Mouse (Mus musculus): ENCODE measurements around the gene Rft1. TPM values are rescaled to one million over a fixed set of nuclear protein-coding genes. Genes with fewer than 3 reads are reported as not detected.

Rft1 gene
- polyA plus RNA-seq (2015; fragmentation: Nextera tagmentation; extraction: Ambion mirVana) = 6.6 and 7.0 TPM in 2 replicates

DNA sequence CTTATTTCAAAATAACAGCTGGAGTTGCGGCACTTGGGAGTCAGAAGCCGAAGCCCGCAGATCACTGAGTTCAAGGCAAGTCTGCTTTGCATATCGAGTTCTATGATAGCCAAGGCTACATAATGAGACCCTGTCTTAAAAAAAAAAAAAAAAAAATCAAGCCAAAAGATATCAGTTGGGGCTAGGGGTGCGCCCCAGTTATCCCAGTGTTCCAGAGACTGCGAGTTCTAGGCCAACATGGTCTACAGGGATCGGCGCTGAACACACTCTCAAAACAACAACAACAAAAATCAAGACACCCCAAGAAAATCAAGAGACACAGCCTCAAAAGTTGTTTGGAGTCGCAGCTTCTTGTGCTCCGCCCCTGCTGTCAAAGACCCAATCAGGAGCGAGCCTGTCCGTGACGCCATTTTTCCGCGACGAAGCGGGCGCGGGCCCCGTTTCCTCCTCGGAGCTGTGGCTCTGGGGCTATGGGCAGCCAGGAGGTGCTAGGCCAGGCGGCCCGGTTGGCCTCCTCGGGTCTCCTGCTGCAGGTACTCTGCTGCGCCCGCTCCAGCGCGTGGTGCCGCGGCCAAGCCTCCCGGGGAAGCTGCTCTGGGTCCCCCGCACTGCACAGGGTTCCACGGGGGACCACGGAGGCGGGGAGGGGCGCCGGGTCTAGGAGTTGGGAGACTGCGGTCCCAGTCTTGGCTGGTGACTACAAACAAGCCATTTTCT is at the start of gene Rft1:
Rft1 (plus strand) TSS at position 418 of the 717 bp plus-strand sequence.
- peak within 1 kb of the TSS; percentile 97 for H3K9ac ChIP-seq (replicated peaks)
- 0 out of 2 replicates have a peak, but pooled peaks have one; percentile 5 for TF ChIP-seq EP300 (IDR thresholded peaks at IDR 0.05; ENCODE audit: low read depth)
- peak; percentile 34; the same call in 1 of the 2 replicates for TF ChIP-seq CTCF (IDR thresholded peaks at IDR 0.05; ENCODE audit: low read depth)
- H3K9me3 ChIP-seq (ENCODE audit: low read length) = no peaks in the 10 kb centered on the region
- H3K36me3 ChIP-seq (replicated peaks; ENCODE audit: insufficient read depth, low read length) = no peaks in the 10 kb centered on the region
- peak within 1 kb of the TSS; percentile 95 for H3K27ac ChIP-seq (ENCODE audit: low read depth)
- peak within 1 kb of the TSS; percentile 93 for H3K4me3 ChIP-seq (ENCODE audit: low read depth, low read length)
- peak within 1 kb of the TSS; percentile 84 for H3K4me2 ChIP-seq (ENCODE audit: low read depth, low read length)
- peaks cover 13% of the 10 kb centered on the region; the same call in 1 of the 2 replicates for H3K4me1 ChIP-seq (ENCODE audit: insufficient read depth)
- ATAC-seq = peak; percentile 97
- no peaks in the 10 kb centered on the region for H3K27me3 ChIP-seq (ENCODE audit: insufficient read depth, low read length)
- peak; percentile 99 for DNase-seq
- 3% methylated on average over 38 of the region's 38 CpGs for WGBS (ENCODE audit: insufficient replicate concordance)

DNA sequence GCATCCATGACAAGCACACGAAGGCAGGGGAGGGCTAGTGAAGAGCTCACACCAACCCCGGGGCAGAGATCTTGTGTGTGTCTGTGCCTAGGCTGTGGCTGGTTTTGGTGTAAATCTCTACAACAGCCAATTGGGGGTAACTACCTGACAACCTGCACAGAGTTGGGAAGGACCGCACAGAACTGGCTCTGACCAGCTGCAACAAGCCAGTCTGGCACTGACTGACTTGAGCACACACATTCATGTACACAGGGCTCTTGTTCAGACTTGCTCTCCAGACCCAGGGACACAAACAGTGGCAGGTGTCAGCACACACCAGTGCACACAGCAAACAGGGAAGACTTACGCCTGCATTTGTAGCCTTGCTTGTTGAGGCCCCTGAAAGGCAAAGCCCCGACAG is 47.3 kb upstream of the Rft1 start:
- no peaks in the 10 kb centered on the region for H3K27me3 ChIP-seq (ENCODE audit: insufficient read depth, low read length)
- ATAC-seq (peak; percentile 52), DNase-seq (no peak)
- peak overlapping the region; percentile 23; the same call in 1 of the 2 replicates for H3K27ac ChIP-seq (ENCODE audit: low read depth)
- 0 out of 2 replicates have a peak, but pooled peaks cover 1% of the 10 kb centered on the region for H3K4me1 ChIP-seq (ENCODE audit: insufficient read depth)
- H3K36me3 ChIP-seq (replicated peaks; ENCODE audit: insufficient read depth, low read length) = peaks cover 49% of the 10 kb centered on the region
- no peak overlapping the region for H3K9ac ChIP-seq (replicated peaks)
- no peak overlapping the region for H3K4me2 ChIP-seq (ENCODE audit: low read depth, low read length)
- 71% methylated on average over 5 of the region's 5 CpGs for WGBS (ENCODE audit: insufficient replicate concordance)
- no peak overlapping the region for H3K4me3 ChIP-seq (ENCODE audit: low read depth, low read length)
- H3K9me3 ChIP-seq (ENCODE audit: low read length) = no peaks in the 10 kb centered on the region
- TF ChIP-seq EP300 (IDR thresholded peaks at IDR 0.05; ENCODE audit: low read depth) = no peak
- no peak for TF ChIP-seq CTCF (IDR thresholded peaks at IDR 0.05; ENCODE audit: low read depth)

DNA sequence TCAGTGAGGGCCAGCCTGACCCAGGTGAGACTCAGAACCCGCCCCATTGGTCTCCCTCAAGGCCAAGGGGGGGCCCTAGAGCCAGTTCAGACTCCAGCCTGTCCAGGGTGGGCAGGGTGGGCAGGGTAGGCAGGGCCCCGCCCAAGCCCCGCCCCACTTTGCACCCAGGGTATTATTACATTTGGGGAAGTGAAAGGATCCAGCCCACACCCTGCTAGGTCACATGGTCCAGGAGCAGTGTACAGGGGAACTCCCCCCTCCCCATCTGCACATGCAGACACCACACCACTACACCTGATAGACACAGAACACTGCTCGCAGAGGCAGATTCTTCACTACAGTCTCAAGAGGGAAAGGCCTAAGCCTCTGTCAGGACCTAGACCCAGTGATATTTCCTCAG is 46.5 kb upstream of the Rft1 start:
- Histone ChIP-seq H3K9me3 (ENCODE audit: low read length) (no peaks in the 10 kb centered on the region), H3K4me1 (ENCODE audit: insufficient read depth) (peaks cover 8% of the 10 kb centered on the region), H3K36me3 (replicated peaks; ENCODE audit: insufficient read depth, low read length) (peaks cover 40% of the 10 kb centered on the region), H3K27ac (ENCODE audit: low read depth) (peak overlapping the region; percentile 48), H3K9ac (replicated peaks) (no peak overlapping the region), H3K4me2 (ENCODE audit: low read depth, low read length) (no peak overlapping the region), H3K27me3 (ENCODE audit: insufficient read depth, low read length) (no peaks in the 10 kb centered on the region), H3K4me3 (ENCODE audit: low read depth, low read length) (no peak overlapping the region)
- no peak for TF ChIP-seq CTCF (IDR thresholded peaks at IDR 0.05; ENCODE audit: low read depth)
- TF ChIP-seq EP300 (IDR thresholded peaks at IDR 0.05; ENCODE audit: low read depth) = no peak
- ATAC-seq = peak; percentile 48
- 57% methylated on average over 4 of the region's 4 CpGs for WGBS (ENCODE audit: insufficient replicate concordance)
- DNase-seq = peak; percentile 53

DNA sequence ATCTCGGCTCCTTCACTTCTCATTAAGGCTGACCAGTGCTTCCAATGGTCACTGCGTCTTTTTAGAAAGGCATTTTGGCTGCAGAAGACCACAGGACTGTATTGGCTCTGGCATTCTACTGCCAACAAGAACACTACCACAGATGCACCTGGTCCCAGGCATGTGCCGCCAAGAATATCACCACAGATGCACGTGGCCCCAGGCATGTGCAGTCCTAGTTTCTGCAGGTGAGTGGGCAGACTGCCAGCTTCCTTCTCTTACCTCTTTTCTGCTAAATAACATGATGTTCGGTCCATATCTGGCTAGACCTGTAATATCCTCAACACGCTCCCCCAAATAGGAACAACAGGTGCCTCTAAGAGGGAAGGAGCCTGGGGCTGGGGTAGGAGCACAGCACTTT is 46.0 kb upstream of the Rft1 start:
- Histone ChIP-seq H3K27me3 (ENCODE audit: insufficient read depth, low read length) (no peaks in the 10 kb centered on the region), H3K4me1 (ENCODE audit: insufficient read depth) (peaks cover 12% of the 10 kb centered on the region), H3K27ac (ENCODE audit: low read depth) (no peak overlapping the region; the same call in 1 of the 2 replicates), H3K36me3 (replicated peaks; ENCODE audit: insufficient read depth, low read length) (peaks cover 37% of the 10 kb centered on the region), H3K4me3 (ENCODE audit: low read depth, low read length) (no peak overlapping the region), H3K9ac (replicated peaks) (no peak overlapping the region), H3K9me3 (ENCODE audit: low read length) (no peaks in the 10 kb centered on the region), H3K4me2 (ENCODE audit: low read depth, low read length) (no peak overlapping the region)
- ATAC-seq = no peak
- TF ChIP-seq EP300 (IDR thresholded peaks at IDR 0.05; ENCODE audit: low read depth) (no peak), CTCF (IDR thresholded peaks at IDR 0.05; ENCODE audit: low read depth) (no peak)
- DNase-seq = no peak
- 82% methylated on average over 6 of the region's 6 CpGs for WGBS (ENCODE audit: insufficient replicate concordance)

DNA sequence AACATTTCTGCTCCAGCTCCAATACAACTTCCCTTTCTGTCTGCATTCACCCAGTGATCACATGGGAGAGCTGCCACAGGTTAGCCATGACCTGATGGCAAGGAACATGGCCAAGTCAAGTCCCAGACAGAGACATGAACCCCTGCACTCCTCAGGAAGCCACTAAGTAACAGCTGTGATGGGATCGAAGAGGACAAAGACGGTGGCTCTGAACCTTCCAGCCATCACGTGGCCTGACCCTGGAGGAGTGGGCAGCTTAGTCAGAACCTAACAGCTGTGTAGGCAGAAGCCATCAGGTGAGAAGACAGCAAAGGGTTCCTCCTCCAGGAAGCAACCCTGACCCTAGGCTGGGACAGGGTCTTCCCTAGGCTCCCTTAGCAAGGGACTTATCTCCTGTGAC is 44.7 kb upstream of the Rft1 start:
- DNase-seq (no peak), ATAC-seq (no peak)
- TF ChIP-seq EP300 (IDR thresholded peaks at IDR 0.05; ENCODE audit: low read depth) (no peak), CTCF (IDR thresholded peaks at IDR 0.05; ENCODE audit: low read depth) (no peak)
- 82% methylated on average over 3 of the region's 3 CpGs for WGBS (ENCODE audit: insufficient replicate concordance)
- Histone ChIP-seq H3K27me3 (ENCODE audit: insufficient read depth, low read length) (no peaks in the 10 kb centered on the region), H3K36me3 (replicated peaks; ENCODE audit: insufficient read depth, low read length) (peaks cover 28% of the 10 kb centered on the region), H3K9ac (replicated peaks) (no peak overlapping the region), H3K9me3 (ENCODE audit: low read length) (no peaks in the 10 kb centered on the region), H3K4me3 (ENCODE audit: low read depth, low read length) (no peak overlapping the region), H3K27ac (ENCODE audit: low read depth) (no peak overlapping the region), H3K4me1 (ENCODE audit: insufficient read depth) (peaks cover 15% of the 10 kb centered on the region), H3K4me2 (ENCODE audit: low read depth, low read length) (no peak overlapping the region)

DNA sequence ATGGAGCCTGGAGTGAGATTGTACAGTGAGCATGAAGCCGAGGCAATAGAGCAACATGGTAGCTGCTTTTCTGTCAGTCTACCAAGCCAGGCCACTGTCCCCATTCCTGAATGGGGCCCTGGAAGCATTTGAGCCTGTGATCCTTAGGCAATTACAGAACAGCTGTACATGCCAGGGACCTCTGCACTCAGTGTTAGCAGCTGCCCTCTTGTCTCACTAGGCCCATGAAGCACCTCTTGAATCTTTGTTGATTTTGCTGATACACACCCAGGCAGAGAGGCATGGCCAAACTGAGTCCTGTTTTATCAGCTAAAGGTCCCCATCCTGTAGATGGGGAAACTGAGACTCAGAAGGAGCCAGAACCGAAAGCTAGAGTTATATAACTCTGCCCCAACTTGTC is 43.9 kb upstream of the Rft1 start:
- 76% methylated on average over 2 of the region's 2 CpGs for WGBS (ENCODE audit: insufficient replicate concordance)
- Histone ChIP-seq H3K9ac (replicated peaks) (no peak overlapping the region), H3K4me2 (ENCODE audit: low read depth, low read length) (no peak overlapping the region), H3K27me3 (ENCODE audit: insufficient read depth, low read length) (no peaks in the 10 kb centered on the region), H3K4me3 (ENCODE audit: low read depth, low read length) (no peak overlapping the region), H3K9me3 (ENCODE audit: low read length) (no peaks in the 10 kb centered on the region), H3K27ac (ENCODE audit: low read depth) (no peak overlapping the region), H3K4me1 (ENCODE audit: insufficient read depth) (peaks cover 15% of the 10 kb centered on the region), H3K36me3 (replicated peaks; ENCODE audit: insufficient read depth, low read length) (peaks cover 28% of the 10 kb centered on the region)
- DNase-seq (no peak), ATAC-seq (no peak)
- no peak for TF ChIP-seq EP300 (IDR thresholded peaks at IDR 0.05; ENCODE audit: low read depth)
- TF ChIP-seq CTCF (IDR thresholded peaks at IDR 0.05; ENCODE audit: low read depth) = no peak
